Mouse (Mus musculus): ENCODE results near the gene Mfsd4b5. TPM values are rescaled to one million over a fixed set of nuclear protein-coding genes. Genes with fewer than 3 reads are reported as not detected.
A peak's percentile ranks its signal among the peaks of the same experiment; 100 is the strongest.
"Not testable (repeated sequence)": the region's sequence is repeated elsewhere in the genome, so short reads cannot be mapped to it uniquely, and the experiment has no call there.

Gene Mfsd4b5
- polyA plus RNA-seq, 1 experiment: not detected

DNA sequence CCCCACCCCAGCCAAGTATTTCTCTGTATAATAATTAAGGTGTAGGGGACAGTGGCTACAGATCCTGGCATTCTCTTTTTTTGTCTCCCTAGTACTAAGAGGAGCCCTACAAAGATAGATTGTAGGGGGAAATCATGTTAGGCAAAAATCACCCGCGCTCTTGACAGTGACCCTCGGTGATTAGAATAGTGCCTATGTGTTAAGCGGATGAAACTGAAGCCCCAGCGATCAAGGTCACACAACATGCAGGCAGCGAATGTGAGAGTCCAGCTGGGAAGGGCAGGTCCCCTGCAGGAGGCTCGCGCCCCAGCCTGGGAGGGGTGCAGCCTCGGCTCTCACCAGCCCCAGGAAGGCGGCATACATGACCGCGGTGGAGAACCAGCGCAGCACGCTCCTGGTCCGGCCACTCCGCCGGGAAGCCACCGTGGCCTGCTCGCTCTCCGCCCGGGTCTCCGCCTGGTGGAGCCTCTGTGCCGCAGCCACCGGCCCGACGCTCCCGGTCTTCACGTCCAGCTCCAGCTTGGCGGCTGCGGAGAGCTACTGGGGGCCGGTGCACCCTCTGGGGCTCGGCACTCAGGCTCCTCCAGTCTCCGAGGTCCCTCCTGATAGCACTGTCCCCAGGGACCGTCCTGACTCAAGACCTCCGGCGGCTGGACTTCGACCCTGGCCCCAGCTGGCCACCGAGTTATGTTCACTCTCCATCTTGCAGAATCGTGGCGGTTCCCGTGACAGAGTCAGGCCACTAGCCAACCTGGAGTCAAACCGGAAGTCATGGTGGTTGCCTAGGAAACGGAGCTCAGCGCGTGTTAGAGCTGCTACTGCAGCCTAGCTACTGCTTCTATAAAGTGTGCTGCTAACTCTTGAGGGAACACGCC is 38.3 kb upstream of the Mfsd4b5 start, which contains the start of gene Mfsd4b1:
Gene Mfsd4b1 (minus strand): TSS at position 715 of the 875 bp plus-strand sequence.
- no peak within 1 kb of the TSS for H3K27ac ChIP-seq (ENCODE audit: control insufficient read depth, insufficient read depth, low read depth, low read length, poor library complexity)
- H3K4me1 ChIP-seq (ENCODE audit: control insufficient read depth, insufficient read depth, low read length): no peaks in the 10 kb centered on the region; the same call in 1 of the 2 replicates
- no peak for TF ChIP-seq POLR2A (IDR thresholded peaks at IDR 0.05; ENCODE audit: borderline replicate concordance, control insufficient read depth, low read depth, low read length)
- no peak for TF ChIP-seq CTCF (IDR thresholded peaks at IDR 0.05; ENCODE audit: control insufficient read depth, insufficient read depth, low read length)
- peak within 1 kb of the TSS; percentile 37 for H3K4me3 ChIP-seq (replicated peaks; ENCODE audit: control insufficient read depth, low read depth, low read length)
- 3% methylated on average over 46 of the region's 46 CpGs for WGBS

DNA sequence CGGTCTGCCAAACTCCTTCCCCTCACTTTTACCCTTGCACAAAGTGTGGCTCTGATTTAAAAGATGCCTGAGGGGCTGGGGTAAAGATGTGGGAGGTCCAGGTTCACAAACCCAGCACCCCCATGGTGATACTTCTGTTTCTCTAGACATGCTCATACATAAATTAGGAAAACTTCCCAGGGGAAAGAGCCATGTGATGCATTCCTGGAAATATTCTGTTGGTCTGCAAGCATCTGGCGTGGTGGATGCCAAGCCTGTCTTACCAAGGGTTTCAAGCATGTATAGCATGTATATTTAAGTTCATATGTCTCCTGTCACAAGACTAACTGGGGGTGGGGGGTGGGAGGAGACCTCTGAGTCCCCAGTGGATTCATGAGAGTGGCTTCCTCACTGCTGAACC is 34.0 kb upstream of the Mfsd4b5 start:
- Histone ChIP-seq H3K27ac (ENCODE audit: control insufficient read depth, insufficient read depth, low read depth, low read length, poor library complexity) (no peak overlapping the region), H3K4me1 (ENCODE audit: control insufficient read depth, insufficient read depth, low read length) (no peaks in the 10 kb centered on the region; the same call in 1 of the 2 replicates), H3K4me3 (replicated peaks; ENCODE audit: control insufficient read depth, low read depth, low read length) (no peak overlapping the region)
- whole genome bisulfite sequencing: 33% methylated on average over 2 of the region's 2 CpGs
- TF ChIP-seq POLR2A (IDR thresholded peaks at IDR 0.05; ENCODE audit: borderline replicate concordance, control insufficient read depth, low read depth, low read length) (no peak), CTCF (IDR thresholded peaks at IDR 0.05; ENCODE audit: control insufficient read depth, insufficient read depth, low read length) (no peak)

DNA sequence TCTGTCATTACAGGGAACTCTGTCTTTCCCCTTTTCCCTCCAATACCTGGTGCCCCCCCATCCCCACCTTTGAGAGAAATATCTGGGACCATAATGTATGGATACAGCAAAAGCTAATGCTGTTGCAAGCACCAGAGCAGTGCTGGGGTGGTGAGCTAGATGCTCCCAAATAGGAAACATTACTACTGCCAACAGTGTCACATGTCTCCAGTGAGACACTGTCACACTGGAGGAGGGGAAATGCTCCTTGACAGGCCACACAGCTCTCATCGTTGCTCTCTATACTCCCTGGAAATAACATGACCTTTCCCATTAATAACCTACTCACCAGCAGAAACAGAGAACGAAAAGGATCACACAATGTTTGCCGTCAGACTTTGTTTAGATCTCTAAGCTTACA is 33.0 kb upstream of the Mfsd4b5 start:
- TF ChIP-seq POLR2A (IDR thresholded peaks at IDR 0.05; ENCODE audit: borderline replicate concordance, control insufficient read depth, low read depth, low read length): no peak
- no peak for TF ChIP-seq CTCF (IDR thresholded peaks at IDR 0.05; ENCODE audit: control insufficient read depth, insufficient read depth, low read length)
- Histone ChIP-seq H3K27ac (ENCODE audit: control insufficient read depth, insufficient read depth, low read depth, low read length, poor library complexity) (no peak overlapping the region), H3K4me3 (replicated peaks; ENCODE audit: control insufficient read depth, low read depth, low read length) (no peak overlapping the region), H3K4me1 (ENCODE audit: control insufficient read depth, insufficient read depth, low read length) (no peaks in the 10 kb centered on the region)
- WGBS: 67% methylated on average over 3 of the region's 3 CpGs

DNA sequence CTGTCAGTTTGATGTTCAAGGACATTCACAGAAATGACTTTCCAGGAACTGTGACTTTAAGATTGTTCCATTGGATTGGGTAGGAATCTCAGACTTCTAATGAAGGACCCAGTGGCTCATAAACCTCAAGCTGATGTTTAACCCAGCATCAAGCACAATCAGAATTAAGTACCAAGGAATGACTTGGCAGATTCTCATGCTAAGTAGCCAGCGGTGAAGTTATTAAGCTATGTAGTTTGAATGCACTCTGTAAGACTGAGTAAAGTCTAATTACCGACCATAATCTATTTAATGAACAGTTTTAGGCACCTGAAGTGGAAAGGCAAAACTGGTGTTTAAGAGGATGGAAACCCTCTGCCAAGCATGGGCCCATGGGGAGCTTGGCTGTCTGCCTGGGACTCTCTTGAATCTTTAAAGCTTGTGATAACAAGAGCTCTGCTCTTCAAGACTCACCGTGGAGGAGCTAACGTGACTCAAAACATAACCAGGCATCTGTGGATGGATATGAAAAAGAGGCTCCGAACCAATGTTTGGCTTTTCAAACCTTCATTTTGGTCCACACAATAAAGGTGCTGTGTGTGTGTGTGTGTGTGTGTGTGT is 31.9 kb upstream of the Mfsd4b5 start:
- Histone ChIP-seq H3K4me3 (replicated peaks; ENCODE audit: control insufficient read depth, low read depth, low read length) (no peak overlapping the region), H3K27ac (ENCODE audit: control insufficient read depth, insufficient read depth, low read depth, low read length, poor library complexity) (no peak overlapping the region), H3K4me1 (ENCODE audit: control insufficient read depth, insufficient read depth, low read length) (no peaks in the 10 kb centered on the region)
- no peak for TF ChIP-seq POLR2A (IDR thresholded peaks at IDR 0.05; ENCODE audit: borderline replicate concordance, control insufficient read depth, low read depth, low read length)
- no peak for TF ChIP-seq CTCF (IDR thresholded peaks at IDR 0.05; ENCODE audit: control insufficient read depth, insufficient read depth, low read length)
- 80% methylated on average over 5 of the region's 5 CpGs for WGBS

DNA sequence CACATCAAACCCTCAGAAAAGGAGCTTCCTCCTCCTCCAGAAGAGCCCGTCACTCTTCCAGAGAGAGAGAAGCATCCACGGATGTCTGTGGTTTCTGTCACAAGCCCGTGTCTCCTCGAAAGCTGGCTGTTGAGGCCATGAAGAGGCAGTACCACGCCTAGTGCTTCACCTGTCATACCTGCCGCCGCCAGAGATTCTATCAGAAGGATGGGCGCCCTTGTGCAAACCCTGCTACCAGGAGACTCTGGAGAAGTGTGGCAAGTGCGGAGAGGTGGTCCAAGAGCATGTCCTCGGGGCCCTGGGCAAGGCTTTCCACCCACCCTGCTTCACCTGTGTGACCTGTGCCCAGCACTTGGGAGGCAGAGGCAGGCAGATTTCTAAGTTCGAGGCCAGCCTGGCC is 23.1 kb upstream of the Mfsd4b5 start:
- H3K4me1 ChIP-seq (ENCODE audit: control insufficient read depth, insufficient read depth, low read length): no peaks in the 10 kb centered on the region
- TF ChIP-seq CTCF (IDR thresholded peaks at IDR 0.05; ENCODE audit: control insufficient read depth, insufficient read depth, low read length) (no peak), POLR2A (IDR thresholded peaks at IDR 0.05; ENCODE audit: borderline replicate concordance, control insufficient read depth, low read depth, low read length) (no peak)
- no peak overlapping the region for H3K27ac ChIP-seq (ENCODE audit: control insufficient read depth, insufficient read depth, low read depth, low read length, poor library complexity)
- 75% methylated on average over 11 of the region's 11 CpGs for WGBS
- H3K4me3 ChIP-seq (replicated peaks; ENCODE audit: control insufficient read depth, low read depth, low read length): no peak overlapping the region

DNA sequence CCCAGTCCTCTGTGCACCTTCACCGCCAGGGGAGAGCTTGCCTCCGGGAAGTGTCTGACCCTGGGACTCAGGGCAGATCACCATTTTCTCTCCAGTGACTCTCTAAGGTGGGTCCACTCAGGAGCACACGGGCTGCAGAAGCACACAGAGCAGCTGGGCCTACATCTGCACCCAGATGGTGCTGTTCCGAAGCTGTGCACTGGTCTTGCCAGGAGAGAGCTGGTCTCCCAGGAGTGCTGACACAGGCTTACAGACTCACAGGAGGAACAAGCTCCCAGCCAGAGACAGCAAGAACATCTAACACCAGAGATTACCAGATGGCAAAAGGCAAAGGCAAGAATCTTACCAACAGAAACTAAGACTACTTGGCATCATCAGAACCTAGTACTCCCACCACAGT is 22.4 kb upstream of the Mfsd4b5 start:
- H3K4me3 ChIP-seq (replicated peaks; ENCODE audit: control insufficient read depth, low read depth, low read length); H3K4me1 ChIP-seq (ENCODE audit: control insufficient read depth, insufficient read depth, low read length); H3K27ac ChIP-seq (ENCODE audit: control insufficient read depth, insufficient read depth, low read depth, low read length, poor library complexity): not testable (repeated sequence)
- 78% methylated on average over 4 of the region's 4 CpGs for WGBS

DNA sequence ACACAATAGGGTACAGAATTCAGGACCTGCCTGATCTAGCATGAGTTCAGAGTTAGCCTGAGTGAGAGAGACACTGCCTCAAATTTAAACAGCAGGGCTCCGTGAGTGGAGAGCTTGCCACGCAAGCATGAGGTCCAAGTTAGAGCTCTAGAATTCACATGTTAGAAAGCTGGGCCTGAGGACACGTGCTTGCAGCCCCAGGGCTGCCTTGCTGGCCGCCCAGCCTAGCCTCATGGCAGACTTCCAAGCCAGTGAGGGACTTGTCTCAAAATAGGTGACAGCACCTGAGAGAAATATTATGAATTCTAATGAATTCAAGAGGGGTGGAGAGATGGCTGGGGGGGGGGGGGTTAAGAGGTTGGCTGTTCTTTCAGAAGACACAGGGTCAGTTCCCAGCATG is 21.5 kb upstream of the Mfsd4b5 start:
- Histone ChIP-seq H3K4me3 (replicated peaks; ENCODE audit: control insufficient read depth, low read depth, low read length) (no peak overlapping the region), H3K27ac (ENCODE audit: control insufficient read depth, insufficient read depth, low read depth, low read length, poor library complexity) (no peak overlapping the region), H3K4me1 (ENCODE audit: control insufficient read depth, insufficient read depth, low read length) (no peaks in the 10 kb centered on the region)
- 79% methylated on average over 4 of the region's 4 CpGs for WGBS
- TF ChIP-seq CTCF (IDR thresholded peaks at IDR 0.05; ENCODE audit: control insufficient read depth, insufficient read depth, low read length): no peak
- no peak for TF ChIP-seq POLR2A (IDR thresholded peaks at IDR 0.05; ENCODE audit: borderline replicate concordance, control insufficient read depth, low read depth, low read length)

DNA sequence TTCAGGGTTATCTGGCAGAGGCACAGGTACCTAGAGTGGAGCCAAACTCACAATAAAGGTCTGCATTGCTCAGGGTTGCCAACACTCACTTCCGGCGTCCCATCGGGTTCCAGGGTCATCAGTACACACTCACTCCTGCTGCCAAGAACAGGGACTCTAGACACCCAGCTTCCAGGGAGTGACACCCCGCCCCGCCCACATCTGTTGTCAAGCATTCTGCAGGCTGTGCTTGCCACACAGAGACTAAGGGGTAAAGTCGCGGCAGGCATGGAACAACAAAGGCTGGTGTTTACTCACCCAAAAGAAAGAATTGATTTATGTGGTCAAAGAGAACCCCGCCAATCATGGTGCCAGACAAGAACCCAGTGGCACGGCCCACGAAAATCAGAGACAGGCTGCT is 20.5 kb upstream of the Mfsd4b5 start:
- TF ChIP-seq POLR2A (IDR thresholded peaks at IDR 0.05; ENCODE audit: borderline replicate concordance, control insufficient read depth, low read depth, low read length): no peak
- no peak for TF ChIP-seq CTCF (IDR thresholded peaks at IDR 0.05; ENCODE audit: control insufficient read depth, insufficient read depth, low read length)
- WGBS: 86% methylated on average over 10 of the region's 10 CpGs
- H3K27ac ChIP-seq (ENCODE audit: control insufficient read depth, insufficient read depth, low read depth, low read length, poor library complexity): no peak overlapping the region
- H3K4me3 ChIP-seq (replicated peaks; ENCODE audit: control insufficient read depth, low read depth, low read length): no peak overlapping the region
- H3K4me1 ChIP-seq (ENCODE audit: control insufficient read depth, insufficient read depth, low read length): no peaks in the 10 kb centered on the region
